ENCODE assay signal across 8 mouse cellular contexts in the genomic region with DNA sequence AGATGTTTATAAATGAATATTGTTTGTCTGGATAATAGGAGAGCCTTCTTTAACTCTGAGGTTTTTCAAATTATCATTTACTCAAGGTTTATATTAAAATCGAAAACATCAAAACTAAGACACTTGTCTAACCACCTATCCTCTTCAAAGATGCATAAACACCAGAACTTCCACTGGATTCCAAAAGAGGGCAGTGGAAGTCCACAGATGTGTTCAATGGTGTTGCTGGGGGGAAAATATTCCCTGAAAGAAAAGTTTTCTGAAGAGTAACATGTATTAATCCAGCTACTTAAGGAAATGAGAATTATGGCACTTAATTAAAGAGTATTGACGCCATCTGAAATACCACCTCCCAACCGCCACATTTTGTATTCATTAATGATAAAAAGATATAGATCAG.
DNase-seq lines count a peak whose midpoint lies in the region; ATAC-seq lines count a peak whose summit lies in the region.

No protein-coding gene starts in this region.

- no peaks in the 10 kb centered on the region for H3K27me3 ChIP-seq in forebrain, embryonic 14.5 days (replicated peaks; ENCODE audit: control insufficient read depth, insufficient read depth, low read length)

- H3K9ac ChIP-seq in forebrain, embryonic 14.5 days (ENCODE audit: low read length), result no peak overlapping the region

- no peaks in the 10 kb centered on the region for H3K36me3 ChIP-seq in forebrain, embryonic 14.5 days (ENCODE audit: control insufficient read depth, insufficient read depth, low read length)

- H3K9me3 ChIP-seq in forebrain, embryonic 14.5 days (replicated peaks; ENCODE audit: control insufficient read depth, low read length), result no peaks in the 10 kb centered on the region

- H3K4me2 ChIP-seq in forebrain, embryonic 14.5 days (ENCODE audit: low read length), result no peak overlapping the region

- no peak overlapping the region for H3K4me3 ChIP-seq in forebrain, embryonic 14.5 days (ENCODE audit: low read depth, low read length)

- no peak overlapping the region for H3K27ac ChIP-seq in forebrain, embryonic 14.5 days (ENCODE audit: low read depth, low read length)

- no peak for ATAC-seq in forebrain, embryonic 14.5 days

- DNase-seq in heart, postnatal 4 days, result peak; percentile 40
- DNase-seq in heart, adult 8-10 months (ENCODE audit: low spot score), result no peak
- peak; percentile 34 to 47 for DNase-seq in right cerebral cortex, postnatal 10 days (ENCODE audit: low spot score in 2 of 2)
- no peak for DNase-seq in right cerebral cortex, postnatal 4 days
- peak; percentile 79 for DNase-seq in forebrain, embryonic 14.5 days (ENCODE audit: low spot score)
- peak; percentile 13 for DNase-seq in naive thymus-derived CD4-positive, alpha-beta T cell, adult 2 months (ENCODE audit: low read depth)
- no peak for DNase-seq in thymus, postnatal 10 days (ENCODE audit: low spot score in 2 of 2)
- no peak for DNase-seq in urinary bladder, postnatal 25 days (ENCODE audit: low spot score)

- 17% methylated on average over 3 of the region's 3 CpGs for WGBS in forebrain, embryonic 14.5 days

- no peaks in the 10 kb centered on the region for H3K4me1 ChIP-seq in forebrain, embryonic 14.5 days (ENCODE audit: control insufficient read depth, insufficient read depth, low read length)

Comparison
In these comparisons a context has a peak if more than half of its experiments do, and no peak if none do; other contexts are left out.
1. DNase-seq: peak in heart, postnatal 4 days (single experiment), right cerebral cortex, postnatal 10 days (2 of 2), forebrain, embryonic 14.5 days (single experiment) and naive thymus-derived CD4-positive, alpha-beta T cell, adult 2 months (single experiment); none in heart, adult 8-10 months (single experiment), right cerebral cortex, postnatal 4 days (single experiment), thymus, postnatal 10 days (0 of 2) and urinary bladder, postnatal 25 days (single experiment).